Mouse (Mus musculus) layer of hippocampus, adult 8-10 months (tissue): ENCODE results near the gene Gm21958. TPM values are rescaled to one million over a fixed set of nuclear protein-coding genes. Genes with fewer than 3 reads are reported as not detected.

Source experiments
- total RNA-seq, 4 experiments: library from RNA; stranded (reverse); gene quantifications; 2 replicates each; pipeline ENCODE4 v1.2.4; 2022

Gm21958 gene
- total RNA-seq, 4 experiments from 2014 or later: not detected

Other genes starting within 250 kb of the Gm21958 start
- gene Supt20, start 21.5 kb downstream of the Gm21958 start, total RNA-seq: 10 to 100 TPM; 51.0 to 63.6 (median 56.1) TPM
- gene Exosc8, start 21.0 kb upstream of the Gm21958 start, total RNA-seq: 10 to 100 TPM; 30.2 to 39.8 (median 36.8) TPM
- gene Alg5, start 21.2 kb upstream of the Gm21958 start, total RNA-seq: 10 to 100 TPM; 19.4 to 24.4 (median 21.6) TPM
- gene Smad9, start 41.2 kb upstream of the Gm21958 start, total RNA-seq: 1 to 10 TPM; 8.4 to 8.6 (median 8.5) TPM
- gene Rfxap, start 93.4 kb upstream of the Gm21958 start, total RNA-seq: 10 to 100 TPM; 45.6 to 55.9 (median 51.4) TPM
- 10 to 100 TPM; 58.4 to 75.1 (median 68.5) TPM for gene Sertm1, start 201.5 kb upstream of the Gm21958 start, total RNA-seq